Mouse (Mus musculus): ENCODE results near the gene Hs3st5. TPM values are rescaled to one million over a fixed set of nuclear protein-coding genes. Genes with fewer than 3 reads are reported as not detected.

Gene Hs3st5
- not detected for polyA plus RNA-seq (2014; fragmentation: Illumina TruSeq; extraction: RNeasy Lipid Tissue Mini Kit (QIAGEN cat#74804); ENCODE audit: low read depth, low replicate concordance)

GRCm38 (mm10) chr10:36506727-36507555 lies at the start of gene Hs3st5:
TSS of gene Hs3st5 (plus strand) at chr10:36506814.

